Comparison of ENCODE assay signal across 10 mouse cellular contexts in the genomic region with DNA sequence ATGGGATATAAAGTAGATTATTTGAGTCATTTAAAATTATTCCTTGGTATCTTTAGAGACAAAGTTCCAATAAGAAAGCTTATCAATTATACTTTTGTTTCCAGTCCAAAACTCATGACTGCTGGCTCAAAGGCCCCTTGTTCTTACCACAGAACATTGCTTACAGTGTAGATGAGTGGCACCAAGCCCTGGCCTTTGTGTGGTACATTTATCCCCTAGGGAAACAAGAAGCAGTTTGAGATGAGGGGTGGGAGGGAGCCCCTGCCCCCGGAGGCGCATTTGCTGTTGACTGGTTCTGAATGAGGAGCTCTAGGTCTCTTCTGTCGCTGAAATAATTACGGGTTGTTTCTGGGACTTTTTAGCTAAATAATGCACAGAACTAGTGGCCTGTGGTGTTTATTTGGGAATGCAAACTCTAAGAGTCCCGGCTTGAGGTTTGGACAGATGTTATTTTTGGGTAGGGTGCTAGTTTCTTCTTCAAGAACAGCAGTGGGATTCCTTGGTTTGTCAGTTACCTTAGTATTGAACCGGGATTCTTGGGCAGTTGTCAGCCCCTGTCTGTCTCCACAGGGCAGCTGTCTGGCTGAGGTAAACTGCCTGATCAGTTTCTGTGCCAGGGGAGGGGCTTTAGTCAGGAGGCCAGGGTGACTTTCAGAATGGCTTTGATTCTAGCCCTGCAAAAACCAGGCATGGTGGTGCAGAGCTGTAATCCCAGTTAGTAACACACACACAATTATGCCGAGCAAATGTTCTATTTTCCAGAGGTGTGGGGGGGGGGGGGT. TPM values are rescaled to one million over a fixed set of nuclear protein-coding genes. Genes with fewer than 3 reads are reported as not detected.
DNase-seq lines count a peak whose midpoint lies in the region; ATAC-seq and TF ChIP-seq lines count a peak whose summit lies in the region.
"Had no signal": no experiment of that assay in that cellular context is flagged by ENCODE, and none has a peak within 500 bp of the region (broad histone marks: within the 10 kb centered on the region; RNA-seq: fewer than 3 reads in every experiment).

No protein-coding gene starts in this region.

- no peak for DNase-seq in gastrocnemius, adult 2 months
- DNase-seq in gastrocnemius, postnatal 4 days (ENCODE audit: low spot score in 2 of 2), result no peak
- DNase-seq in A20 (ENCODE audit: low read depth, low spot score), result peak; percentile 33
- DNase-seq in limb, embryonic 11.5 days (ENCODE audit: low spot score), result peak; percentile 25
- no peak for DNase-seq in spleen, postnatal 10 days (ENCODE audit: low spot score in 2 of 2)
- DNase-seq in lung, adult 18-20 months, result no peak
- DNase-seq in lung, postnatal 14 days, result no peak

- H3K4me2 ChIP-seq in forebrain, embryonic 15.5 days (replicated peaks), result no peak overlapping the region
- no peak overlapping the region for H3K4me2 ChIP-seq in limb, embryonic 11.5 days (ENCODE audit: low read depth, severe bottlenecking)

- 20% methylated on average over 7 of the region's 7 CpGs for WGBS in forebrain, embryonic 15.5 days
- WGBS in limb, embryonic 11.5 days, result 62% methylated on average over 7 of the region's 7 CpGs

- intact Hi-C loops in gastrocnemius, adult 2 months (cut with DNase I), result no loop called here

- H3K4me1 ChIP-seq in forebrain, embryonic 15.5 days, result peaks cover 65% of the 10 kb centered on the region
- peaks cover 28% of the 10 kb centered on the region for H3K4me1 ChIP-seq in limb, embryonic 11.5 days (ENCODE audit: control insufficient read depth, insufficient read depth, low read length)

- TF ChIP-seq CTCF in gastrocnemius, adult 2 months (IDR thresholded peaks at IDR 0.05), result no peak

- no peaks in the 10 kb centered on the region for H3K27me3 ChIP-seq in forebrain, embryonic 15.5 days
- H3K27me3 ChIP-seq in limb, embryonic 11.5 days (ENCODE audit: control insufficient read depth, insufficient read depth, low read length), result no peaks in the 10 kb centered on the region

- no peaks in the 10 kb centered on the region for H3K9me3 ChIP-seq in forebrain, embryonic 15.5 days
- H3K9me3 ChIP-seq in limb, embryonic 11.5 days (ENCODE audit: control insufficient read depth, low read length), result no peaks in the 10 kb centered on the region

- ATAC-seq in forebrain, embryonic 15.5 days (replicated peaks), result no peak
- no peak for ATAC-seq in limb, embryonic 11.5 days (ENCODE audit: insufficient number of reproducible peaks, low FRiP score, low TSS enrichment, low read depth)

- H3K9ac ChIP-seq in forebrain, embryonic 15.5 days (replicated peaks), result no peak overlapping the region
- no peak overlapping the region for H3K9ac ChIP-seq in limb, embryonic 11.5 days (ENCODE audit: low read length)

- no peaks in the 10 kb centered on the region for H3K36me3 ChIP-seq in forebrain, embryonic 15.5 days
- H3K36me3 ChIP-seq in limb, embryonic 11.5 days (ENCODE audit: control insufficient read depth, insufficient read depth, low read length), result no peaks in the 10 kb centered on the region

- peak overlapping the region; percentile 66 for H3K4me3 ChIP-seq in gastrocnemius, adult 2 months
- no peak overlapping the region for H3K4me3 ChIP-seq in forebrain, embryonic 15.5 days
- no peak overlapping the region for H3K4me3 ChIP-seq in limb, embryonic 11.5 days (ENCODE audit: low read depth, low read length)

- peak overlapping the region; percentile 100 for H3K27ac ChIP-seq in gastrocnemius, adult 2 months
- peak overlapping the region; percentile 98 for H3K27ac ChIP-seq in forebrain, embryonic 15.5 days (replicated peaks)
- peak overlapping the region; percentile 97 for H3K27ac ChIP-seq in limb, embryonic 11.5 days (replicated peaks; ENCODE audit: low read depth, low read length)

RNA-seq across cellular contexts. Expression of a gene that starts 19.4 kb away (rescaled TPM):
- total RNA-seq in gastrocnemius, adult 2 months (2021), result 1 to 10 TPM; 4.9 to 5.7 TPM
- 10 to 100 TPM; 15.0 to 15.4 TPM for total RNA-seq in gastrocnemius, postnatal 4 days (2021)
- polyA plus RNA-seq in forebrain, embryonic 15.5 days (2015; fragmentation: Nextera tagmentation; extraction: Ambion mirVana), result 5.9 and 9.3 TPM in 2 replicates
- polyA plus RNA-seq in limb, embryonic 11.5 days (2014; fragmentation: Nextera tagmentation; extraction: Ambion mirVana), result 6.5 and 10.9 TPM in 2 replicates

RNA-seq across cellular contexts. Expression of a gene that starts 19.7 kb away (rescaled TPM):
- 1 to 10 TPM; 3.8 to 5.8 TPM for total RNA-seq in gastrocnemius, adult 2 months (2021)
- 10 to 100 TPM; 16.9 to 19.1 TPM for total RNA-seq in gastrocnemius, postnatal 4 days (2021)
- polyA plus RNA-seq in forebrain, embryonic 15.5 days (2015; fragmentation: Nextera tagmentation; extraction: Ambion mirVana), result 15.1 and 16.6 TPM in 2 replicates
- polyA plus RNA-seq in limb, embryonic 11.5 days (2014; fragmentation: Nextera tagmentation; extraction: Ambion mirVana), result 18.1 and 18.9 TPM in 2 replicates

RNA-seq across cellular contexts. Expression of a gene that starts 19.8 kb away (rescaled TPM):
- total RNA-seq in gastrocnemius, adult 2 months (2021), result under 1 TPM; 0.70 to 0.84 TPM
- total RNA-seq in gastrocnemius, postnatal 4 days (2021), result not detected
- polyA plus RNA-seq in forebrain, embryonic 15.5 days (2015; fragmentation: Nextera tagmentation; extraction: Ambion mirVana), result 0.37 and 0.78 TPM in 2 replicates
- polyA plus RNA-seq in limb, embryonic 11.5 days (2014; fragmentation: Nextera tagmentation; extraction: Ambion mirVana), result 1.0 and 1.6 TPM in 2 replicates
- total RNA-seq: common myeloid progenitor, adult 5-6 weeks; left cerebral cortex, postnatal 14 days had no signal

Comparison
In these comparisons a context has a peak if more than half of its experiments do, and no peak if none do; other contexts are left out.
1. DNase-seq: peak in A20 (single experiment) and limb, embryonic 11.5 days (single experiment); none in gastrocnemius, adult 2 months (single experiment), gastrocnemius, postnatal 4 days (0 of 2), spleen, postnatal 10 days (0 of 2), lung, adult 18-20 months (0 of 2) and lung, postnatal 14 days (single experiment).
2. Peak in every context shown above with its lines, with median percentiles within 50 percentile points of each other: H3K27ac ChIP-seq.